Mouse (Mus musculus) kidney, postnatal 0 days (tissue): ENCODE results near the gene Alg3. TPM values are rescaled to one million over a fixed set of nuclear protein-coding genes. Genes with fewer than 3 reads are reported as not detected.

Source experiments
- ATAC-seq: fragments of 200-750 bp; cut with Nextera tagmentation; replicated peaks from 2 replicates; pipeline ENCODE4 v1.8.0; 2017; ENCODE audit warnings: low read depth, moderate number of reproducible peaks, moderate TSS enrichment, moderate library complexity; ENCODE audit not compliant: low FRiP score
- DNase-seq: peaks from one replicate; pipeline ENCODE4 v3.0.0-alpha.2; 2016; ENCODE audit warnings: low spot score
- H3K27ac ChIP-seq: fragments of 300-500 bp; sonication (generic); 2 replicates; pipeline ENCODE4 v1.5.1; 2014; ENCODE audit warnings: mild to moderate bottlenecking
- H3K27me3 ChIP-seq: fragments of 300-500 bp; sonication (generic); 2 replicates; pipeline ENCODE4 v1.6.1; 2014; ENCODE audit warnings: low read length, mixed read lengths; ENCODE audit not compliant: insufficient read depth
- H3K36me3 ChIP-seq: fragments of 300-500 bp; sonication (generic); 2 replicates; pipeline ENCODE4 v1.6.1; 2014; ENCODE audit warnings: low read length, mixed read lengths; ENCODE audit not compliant: insufficient read depth
- H3K4me1 ChIP-seq: fragments of 300-500 bp; sonication (generic); replicated peaks from 2 replicates; pipeline ENCODE4 v1.6.1; 2014; ENCODE audit warnings: antibody characterized with exemption, low read length, mixed read lengths; ENCODE audit not compliant: insufficient read depth
- H3K4me2 ChIP-seq: fragments of 300-500 bp; sonication (generic); 2 replicates; pipeline ENCODE4 v1.6.1; 2014; ENCODE audit warnings: mild to moderate bottlenecking, low read length, moderate library complexity, mixed read lengths
- H3K4me3 ChIP-seq: fragments of 300-500 bp; sonication (generic); replicated peaks from 2 replicates; pipeline ENCODE4 v1.5.1; 2014; ENCODE audit warnings: low read depth, low read length
- H3K9ac ChIP-seq: fragments of 300-500 bp; sonication (generic); 2 replicates; pipeline ENCODE4 v1.6.1; 2014; ENCODE audit warnings: low read depth, low read length
- H3K9me3 ChIP-seq: fragments of 300-500 bp; sonication (generic); replicated peaks from 2 replicates; pipeline ENCODE4 v1.6.1; 2016; ENCODE audit warnings: low read length, inconsistent platforms, mixed read lengths
- CTCF ChIP-seq: IDR thresholded peaks from 2 replicates; pipeline ENCODE4 v1.5.1; 2016; ENCODE audit warnings: antibody characterized with exemption, low read depth, mild to moderate bottlenecking, moderate library complexity
- WGBS: fragments of 180-500 bp; shearing (Covaris S2); extraction: QIAGEN DNeasy Blood & Tissue Kit; methylation state at CpG from one replicate; pipeline ENCODE4 v1.1.7; 2014; 5-methylcytosine and 5-hydroxymethylcytosine counted together
- microRNA counts: library from miRNA; unstranded; fragments of <30 nt; microRNA quantifications from one replicate; lab custom pipeline; 2015
- microRNA-seq: library from miRNA; unstranded; fragments of <30 nt; microRNA quantifications from one replicate; pipeline ENCODE4, GENCODE M21; 2016
- polyA plus RNA-seq: library from polyadenylated mRNA; unstranded; fragments of >200 nt; fragmentation: Nextera tagmentation; extraction: Ambion mirVana; gene quantifications from 2 replicates; pipeline ENCODE4 v1.2.1, GENCODE M21; 2015

Gene Alg3
- polyA plus RNA-seq, 1 experiment from 2014 or later, result 35.9 TPM

DNA sequence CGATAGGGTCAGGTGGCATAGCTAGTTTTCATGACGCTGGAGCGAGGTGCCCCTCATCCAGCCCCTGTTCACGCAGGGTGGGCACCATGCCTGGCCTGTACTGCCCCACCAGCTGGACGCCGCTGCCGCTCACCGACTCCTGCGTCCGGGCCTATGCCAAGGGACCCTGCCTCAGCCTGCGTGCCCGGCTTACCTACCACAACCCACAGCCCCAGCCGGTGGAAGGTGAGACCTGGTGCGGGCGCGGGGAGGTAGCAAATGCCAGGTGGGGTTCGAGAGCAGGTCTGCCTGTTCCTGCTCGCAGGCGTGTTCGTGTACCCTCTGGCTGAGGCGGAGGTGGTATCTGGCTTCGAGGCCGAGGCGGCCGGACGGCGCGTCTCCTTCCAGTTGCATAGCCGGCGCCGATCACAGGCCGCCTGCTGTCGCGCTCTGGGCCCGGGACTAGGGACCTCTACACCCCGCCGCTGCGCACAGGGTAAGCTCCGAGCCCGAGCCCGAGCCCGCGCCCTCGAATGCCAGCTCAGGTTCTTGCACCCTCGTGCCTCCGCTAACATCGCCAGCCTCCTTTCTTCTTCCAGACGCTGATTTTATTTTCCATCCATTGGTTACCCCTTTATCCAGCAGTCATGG, 20.3 kb downstream of the Alg3 start:
- ATAC-seq (no peak), DNase-seq (no peak)
- WGBS, result 5% methylated on average over 48 of the region's 48 CpGs
- Histone ChIP-seq H3K27ac (no peak overlapping the region), H3K9me3 (no peaks in the 10 kb centered on the region), H3K9ac (no peak overlapping the region), H3K4me2 (peak overlapping the region; percentile 91), H3K4me3 (peak overlapping the region; percentile 48; the same call in 1 of the 2 replicates), H3K4me1 (peaks cover 17% of the 10 kb centered on the region), H3K27me3 (peaks cover 34% of the 10 kb centered on the region), H3K36me3 (no peaks in the 10 kb centered on the region)
- TF ChIP-seq CTCF, result no peak

DNA sequence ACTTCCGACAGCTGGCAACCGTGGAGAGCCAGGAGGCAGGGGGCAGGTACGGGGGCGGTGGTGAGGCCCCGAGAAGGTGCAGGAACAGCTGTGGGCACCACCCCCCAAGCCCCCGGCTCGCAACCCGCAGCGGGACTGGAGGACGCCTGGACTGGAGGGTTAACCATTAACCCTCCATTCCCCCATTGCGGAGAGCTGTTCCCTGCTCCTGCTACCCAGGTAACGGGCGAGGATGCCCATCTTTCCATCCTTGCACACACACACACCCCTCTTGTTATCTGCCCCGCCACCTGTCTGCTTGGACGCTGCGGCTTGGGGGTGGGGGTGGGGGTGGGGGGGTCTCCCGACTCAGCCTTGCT, 20.9 kb downstream of the Alg3 start:
- Histone ChIP-seq H3K4me3 (peak overlapping the region; percentile 48), H3K27me3 (peaks cover 34% of the 10 kb centered on the region), H3K4me2 (peak overlapping the region; percentile 91), H3K27ac (no peak overlapping the region), H3K4me1 (peaks cover 17% of the 10 kb centered on the region), H3K9me3 (no peaks in the 10 kb centered on the region), H3K36me3 (no peaks in the 10 kb centered on the region), H3K9ac (no peak overlapping the region)
- DNase-seq (no peak), ATAC-seq (peak; percentile 31; the same call in 1 of the 2 replicates)
- no peak for TF ChIP-seq CTCF
- 2% methylated on average over 15 of the region's 17 CpGs for WGBS

DNA sequence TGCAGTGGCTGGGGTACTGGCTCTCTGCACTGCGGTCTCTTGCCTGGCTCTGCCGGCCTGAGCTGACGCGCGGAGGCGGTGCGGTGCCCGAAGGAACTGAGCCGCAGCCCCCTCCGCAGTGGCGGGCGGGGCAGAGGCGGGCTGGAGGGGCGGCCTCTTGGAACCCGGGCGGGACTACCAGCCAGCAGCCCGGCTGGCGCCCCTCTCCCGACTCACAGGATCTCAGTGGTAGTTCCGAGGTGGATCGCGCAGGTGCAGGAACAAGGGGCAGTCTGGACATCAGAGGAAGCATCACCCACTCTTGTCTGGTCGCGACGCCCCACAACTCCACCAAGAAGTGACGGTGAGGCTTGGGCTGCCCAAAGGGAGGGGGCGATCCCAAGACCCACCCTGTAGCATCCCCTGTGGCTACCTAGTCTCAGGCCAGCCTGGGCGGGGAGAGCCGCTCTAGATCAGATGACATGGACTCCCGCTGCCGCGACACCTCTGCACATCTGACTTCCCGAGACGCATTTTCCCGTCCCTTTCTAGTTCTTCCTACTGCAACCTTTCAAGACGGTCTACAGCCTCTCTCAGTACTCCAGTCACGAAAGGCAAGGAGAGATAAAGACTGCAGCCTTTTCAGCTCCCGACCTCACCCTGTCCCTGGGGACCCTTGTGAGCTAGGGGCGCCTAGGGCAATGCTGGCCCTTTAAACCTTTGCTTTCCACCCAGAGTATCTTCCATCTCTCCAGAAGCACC, 21.4 kb downstream of the Alg3 start:
- Histone ChIP-seq H3K9me3 (no peaks in the 10 kb centered on the region), H3K4me1 (peaks cover 17% of the 10 kb centered on the region), H3K27ac (no peak overlapping the region), H3K4me3 (peak overlapping the region; percentile 48), H3K27me3 (peaks cover 34% of the 10 kb centered on the region), H3K36me3 (no peaks in the 10 kb centered on the region), H3K9ac (peak overlapping the region; percentile 37; the same call in 1 of the 2 replicates), H3K4me2 (peak overlapping the region; percentile 91)
- peak; percentile 38 for DNase-seq
- WGBS, result 0% methylated on average over 35 of the region's 39 CpGs
- no peak for TF ChIP-seq CTCF
- ATAC-seq, result peak; percentile 62

GRCm38 (mm10) chr16:20589366-20589938, 22.1 kb downstream of the Alg3 start, which contains the start of gene Vwa5b2:
Gene Vwa5b2, plus strand, starts transcription at chr16:20589471.
- DNase-seq, result peak; percentile 8
- Histone ChIP-seq H3K27ac (no peak within 1 kb of the TSS), H3K36me3 (no peaks in the 10 kb centered on the region), H3K4me2 (peak within 1 kb of the TSS; percentile 91), H3K9ac (peak within 1 kb of the TSS; percentile 37; the same call in 1 of the 2 replicates), H3K4me1 (peaks cover 17% of the 10 kb centered on the region), H3K4me3 (peak within 1 kb of the TSS; percentile 48), H3K9me3 (no peaks in the 10 kb centered on the region), H3K27me3 (peaks cover 34% of the 10 kb centered on the region)
- ATAC-seq, result peak; percentile 75
- TF ChIP-seq CTCF, result no peak
- WGBS, result 0% methylated on average over 22 of the region's 24 CpGs

GRCm38 (mm10) chr16:20565075-20565474, 46.5 kb downstream of the Alg3 start:
- DNase-seq, result no peak
- Histone ChIP-seq H3K36me3 (peaks cover 21% of the 10 kb centered on the region), H3K27ac (no peak overlapping the region), H3K4me2 (no peak overlapping the region), H3K9me3 (no peaks in the 10 kb centered on the region), H3K27me3 (no peaks in the 10 kb centered on the region), H3K9ac (no peak overlapping the region), H3K4me1 (no peaks in the 10 kb centered on the region), H3K4me3 (no peak overlapping the region)
- ATAC-seq, result no peak
- 67% methylated on average over 1 of the region's 1 CpGs for WGBS
- no peak for TF ChIP-seq CTCF

- no peaks in the 10 kb centered on the region for H3K9me3 ChIP-seq
- no peaks in the 10 kb centered on the region for H3K27me3 ChIP-seq
- H3K4me1 ChIP-seq, result no peaks in the 10 kb centered on the region
- TF ChIP-seq CTCF, result no peak
- ATAC-seq (no peak), DNase-seq (no peak)
- H3K9ac ChIP-seq, result no peak overlapping the region
- H3K36me3 ChIP-seq, result peaks cover 56% of the 10 kb centered on the region
- H3K27ac ChIP-seq, result no peak overlapping the region
- no peak overlapping the region for H3K4me2 ChIP-seq
- H3K4me3 ChIP-seq, result no peak overlapping the region
- WGBS, result 64% methylated on average over 7 of the region's 7 CpGs
These were observed 54.2 kb downstream of the Alg3 start for GRCm38 (mm10) chr16:20557381-20557780.

MicroRNAs within 50 kb of the gene (microRNA counts, 519-probe panel; counts per million panel counts)
- microRNA mmu-miR-1224 (lab: Ali Mortazavi, UCI), result 4,772 counts per million, percentile 80 among the panel's probes with 10 or more counts

Small RNA genes within 50 kb of the gene (microRNA-seq; reads per million reads assigned to microRNA genes)
- gene Mir1224, result not detected

Other genes with a start within 250 kb of the Alg3 start
- gene Abcc5, start 185.3 kb downstream of the Alg3 start, polyA plus RNA-seq, result 35.7 and 38.6 TPM in 2 replicates
- 76.0 and 85.1 TPM in 2 replicates for gene Eif2b5, start 112.9 kb downstream of the Alg3 start, polyA plus RNA-seq
- 15.7 and 16.5 TPM in 2 replicates for gene Dvl3, start 94.8 kb downstream of the Alg3 start, polyA plus RNA-seq
- 605 and 673 TPM in 2 replicates for gene Ap2m1, start 76.3 kb downstream of the Alg3 start, polyA plus RNA-seq
- gene Abcf3, start 63.2 kb downstream of the Alg3 start, polyA plus RNA-seq, result 51.6 and 53.6 TPM in 2 replicates
- 0.38 and 0.43 TPM in 2 replicates for gene Vwa5b2, start 22.3 kb downstream of the Alg3 start, polyA plus RNA-seq
- 27.8 and 28.6 TPM in 2 replicates for gene Eef1akmt4, start 142 bp downstream of the Alg3 start, polyA plus RNA-seq
- 0.34 TPM in 1 of 2 replicates, not detected in the other for gene Gm49333, start 125 bp downstream of the Alg3 start, polyA plus RNA-seq
- gene Camk2n2, start 9.6 kb upstream of the Alg3 start, polyA plus RNA-seq, result 0.72 and 0.79 TPM in 2 replicates
- 1.2 and 1.6 TPM in 2 replicates for gene Ece2, start 18.1 kb upstream of the Alg3 start, polyA plus RNA-seq
- gene Psmd2, start 39.9 kb upstream of the Alg3 start, polyA plus RNA-seq, result 212 and 246 TPM in 2 replicates
- gene Eif4g1, start 56.6 kb upstream of the Alg3 start, polyA plus RNA-seq, result 115 and 119 TPM in 2 replicates
- gene Fam131a, start 81.5 kb upstream of the Alg3 start, polyA plus RNA-seq, result 6.4 and 6.9 TPM in 2 replicates
- gene Polr2h, start 105.9 kb upstream of the Alg3 start, polyA plus RNA-seq, result 98.6 and 105 TPM in 2 replicates
- 10.2 and 10.7 TPM in 2 replicates for gene Clcn2, start 106.0 kb upstream of the Alg3 start, polyA plus RNA-seq
- 2.7 and 2.9 TPM in 2 replicates for gene Chrd, start 121.4 kb upstream of the Alg3 start, polyA plus RNA-seq
- 0.62 and 0.83 TPM in 2 replicates for gene Thpo, start 122.8 kb upstream of the Alg3 start, polyA plus RNA-seq